ENCODE assay signal across 8 mouse cellular contexts in the genomic region with DNA sequence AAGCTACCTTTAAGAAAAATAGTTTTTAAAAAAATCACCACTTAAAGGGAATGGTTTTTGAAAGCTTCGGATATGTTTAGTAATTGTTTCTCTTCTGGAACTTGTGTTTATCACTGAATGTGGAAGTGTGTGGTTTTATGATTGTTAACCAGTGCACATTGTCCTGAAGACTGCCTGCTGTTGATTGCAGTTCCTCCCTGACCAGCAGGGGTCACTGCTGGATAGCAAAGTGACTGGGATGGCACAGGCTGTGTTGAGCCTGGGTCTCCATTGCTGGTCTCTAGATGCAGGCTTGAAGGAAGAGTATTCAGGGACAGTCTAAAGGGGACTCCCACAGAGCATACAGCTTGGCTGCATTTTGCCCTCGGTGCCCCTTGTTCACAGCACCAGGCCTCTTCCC. TPM values are rescaled to one million over a fixed set of nuclear protein-coding genes. Genes with fewer than 3 reads are reported as not detected.
DNase-seq lines count a peak whose midpoint lies in the region; ATAC-seq lines count a peak whose summit lies in the region.
"Had no signal": no experiment of that assay in that cellular context is flagged by ENCODE, and none has a peak within 500 bp of the region (broad histone marks: within the 10 kb centered on the region; RNA-seq: fewer than 3 reads in every experiment).

No protein-coding gene starts in this region.

- H3K4me1 ChIP-seq in intestine, embryonic 15.5 days (replicated peaks), result peaks cover 30% of the 10 kb centered on the region
- H3K4me1 ChIP-seq in midbrain, embryonic 11.5 days (ENCODE audit: control insufficient read depth, insufficient read depth, low read length), result peaks cover 6% of the 10 kb centered on the region; the same call in 1 of the 2 replicates

- H3K27me3 ChIP-seq in intestine, embryonic 15.5 days (replicated peaks), result no peaks in the 10 kb centered on the region
- no peaks in the 10 kb centered on the region for H3K27me3 ChIP-seq in midbrain, embryonic 11.5 days (ENCODE audit: control insufficient read depth, insufficient read depth, low read length)
- H3K27me3 ChIP-seq: liver, embryonic 15.5 days had no signal

- intact Hi-C loops in left cerebral cortex, postnatal 25 days (cut with DNase I), result loop anchor here (2.0 kb wide), 1 partner anchor 251 kb away; no protein-coding TSS in a partner anchor

- no peak overlapping the region for H3K4me3 ChIP-seq in intestine, embryonic 15.5 days (replicated peaks)
- no peak overlapping the region for H3K4me3 ChIP-seq in midbrain, embryonic 11.5 days (ENCODE audit: low read depth, low read length)
- H3K4me3 ChIP-seq: liver, embryonic 15.5 days had no signal

- peak; percentile 95 for ATAC-seq in common myeloid progenitor, adult 5-6 weeks (replicated peaks; ENCODE audit: low read depth, poor library complexity, severe bottlenecking)
- ATAC-seq in intestine, embryonic 15.5 days, result peak; percentile 76
- peak; percentile 78 for ATAC-seq in midbrain, embryonic 11.5 days (ENCODE audit: low FRiP score)

- H3K9ac ChIP-seq in intestine, embryonic 15.5 days, result no peak overlapping the region
- no peak overlapping the region for H3K9ac ChIP-seq in midbrain, embryonic 11.5 days (ENCODE audit: low read length)
- H3K9ac ChIP-seq: liver, embryonic 15.5 days had no signal

- H3K4me2 ChIP-seq in intestine, embryonic 15.5 days (replicated peaks), result no peak overlapping the region
- no peak overlapping the region for H3K4me2 ChIP-seq in midbrain, embryonic 11.5 days
- H3K4me2 ChIP-seq: liver, embryonic 15.5 days had no signal

- DNase-seq in adrenal gland, adult (ENCODE audit: inconsistent age in 2 of 2, low spot score in 1 of 2), result peak; percentile 77 to 92
- peak; percentile 73 for DNase-seq in gastrocnemius, postnatal 25 days
- peak; percentile 78 to 85 for DNase-seq in left cerebral cortex, postnatal 25 days (ENCODE audit: low spot score in 2 of 2)
- peak; percentile 95 for DNase-seq in midbrain, embryonic 11.5 days (ENCODE audit: low spot score, missing footprints)
- DNase-seq in right cerebral cortex, postnatal 36 days (ENCODE audit: low spot score in 2 of 2), result peak; percentile 59 to 70

- WGBS in intestine, embryonic 15.5 days, result 42% methylated on average over 2 of the region's 2 CpGs
- 43% methylated on average over 2 of the region's 2 CpGs for WGBS in midbrain, embryonic 11.5 days

- peaks cover 4% of the 10 kb centered on the region; the same call in 1 of the 2 replicates for H3K36me3 ChIP-seq in intestine, embryonic 15.5 days
- peaks cover 3% of the 10 kb centered on the region; the same call in 1 of the 2 replicates for H3K36me3 ChIP-seq in midbrain, embryonic 11.5 days (ENCODE audit: control insufficient read depth, insufficient read depth, low read length)

- H3K27ac ChIP-seq in intestine, embryonic 15.5 days, result no peak overlapping the region
- H3K27ac ChIP-seq in midbrain, embryonic 11.5 days (ENCODE audit: low read depth, low read length), result no peak overlapping the region

- no peaks in the 10 kb centered on the region for H3K9me3 ChIP-seq in intestine, embryonic 15.5 days
- no peaks in the 10 kb centered on the region for H3K9me3 ChIP-seq in midbrain, embryonic 11.5 days (ENCODE audit: control insufficient read depth, low read length)
- H3K9me3 ChIP-seq: liver, embryonic 15.5 days had no signal

RNA-seq across cellular contexts. Expression of gene Ube2g2, which starts 5.4 kb away (rescaled TPM):
- total RNA-seq in common myeloid progenitor, adult 5-6 weeks (2017), result 27.0 and 37.2 TPM in 2 replicates
- 10 to 100 TPM; 81.7 to 84.9 TPM for total RNA-seq in gastrocnemius, postnatal 25 days (2021)
- polyA plus RNA-seq in intestine, embryonic 15.5 days (2015; fragmentation: Nextera tagmentation; extraction: Ambion mirVana), result 65.0 and 70.3 TPM in 2 replicates
- 10 to 100 TPM; 43.7 to 51.3 TPM for total RNA-seq in left cerebral cortex, postnatal 25 days (2021)
- 42.8 and 47.6 TPM in 2 replicates for polyA plus RNA-seq in midbrain, embryonic 11.5 days (2014; fragmentation: Nextera tagmentation; extraction: Ambion mirVana)

RNA-seq across cellular contexts. Expression of gene Gm49325, which starts 21.5 kb away (rescaled TPM):
- total RNA-seq in common myeloid progenitor, adult 5-6 weeks (2017), result not detected in 2 replicates
- 1 to 10 TPM; 6.5 to 7.4 TPM for total RNA-seq in gastrocnemius, postnatal 25 days (2021)
- 4.1 and 5.4 TPM in 2 replicates for polyA plus RNA-seq in intestine, embryonic 15.5 days (2015; fragmentation: Nextera tagmentation; extraction: Ambion mirVana)
- 10 to 100 TPM; 14.2 to 16.3 TPM for total RNA-seq in left cerebral cortex, postnatal 25 days (2021)
- 2.4 TPM in 1 of 2 replicates, not detected in the other for polyA plus RNA-seq in midbrain, embryonic 11.5 days (2014; fragmentation: Nextera tagmentation; extraction: Ambion mirVana)

RNA-seq across cellular contexts. Expression of gene Sumo3, which starts 21.6 kb away (rescaled TPM):
- 147 and 170 TPM in 2 replicates for total RNA-seq in common myeloid progenitor, adult 5-6 weeks (2017)
- total RNA-seq in gastrocnemius, postnatal 25 days (2021), result 10 to 100 TPM; 32.8 to 36.7 TPM
- polyA plus RNA-seq in intestine, embryonic 15.5 days (2015; fragmentation: Nextera tagmentation; extraction: Ambion mirVana), result 338 and 345 TPM in 2 replicates
- total RNA-seq in left cerebral cortex, postnatal 25 days (2021), result 100 to 1,000 TPM; 133 to 140 TPM
- 338 and 353 TPM in 2 replicates for polyA plus RNA-seq in midbrain, embryonic 11.5 days (2014; fragmentation: Nextera tagmentation; extraction: Ambion mirVana)

RNA-seq across cellular contexts. Expression of gene Pttg1ip, which starts 46.0 kb away (rescaled TPM):
- total RNA-seq in common myeloid progenitor, adult 5-6 weeks (2017), result 35.5 and 47.4 TPM in 2 replicates
- total RNA-seq in gastrocnemius, postnatal 25 days (2021), result 10 to 100 TPM; 26.1 to 29.1 TPM
- polyA plus RNA-seq in intestine, embryonic 15.5 days (2015; fragmentation: Nextera tagmentation; extraction: Ambion mirVana), result 146 and 156 TPM in 2 replicates
- total RNA-seq in left cerebral cortex, postnatal 25 days (2021), result 10 to 100 TPM; 71.0 to 87.6 TPM
- 68.5 and 73.2 TPM in 2 replicates for polyA plus RNA-seq in midbrain, embryonic 11.5 days (2014; fragmentation: Nextera tagmentation; extraction: Ambion mirVana)

RNA-seq across cellular contexts. Expression of gene Tspear, which starts 58.9 kb away (rescaled TPM):
- total RNA-seq in common myeloid progenitor, adult 5-6 weeks (2017), result 0.87 and 1.2 TPM in 2 replicates
- total RNA-seq in gastrocnemius, postnatal 25 days (2021), result not detected
- 0.47 and 0.53 TPM in 2 replicates for polyA plus RNA-seq in intestine, embryonic 15.5 days (2015; fragmentation: Nextera tagmentation; extraction: Ambion mirVana)
- total RNA-seq in left cerebral cortex, postnatal 25 days (2021), result under 1 TPM in 1 of 2 experiments, not detected in 1; 0.14 TPM
- polyA plus RNA-seq in midbrain, embryonic 11.5 days (2014; fragmentation: Nextera tagmentation; extraction: Ambion mirVana), result 0.72 and 1.2 TPM in 2 replicates
- polyA plus RNA-seq: liver, embryonic 15.5 days had no signal
